Mouse (Mus musculus): Measurements from ENCODE around the gene Sept11. TPM values are rescaled to one million over a fixed set of nuclear protein-coding genes. Genes with fewer than 3 reads are reported as not detected.
A peak's percentile ranks its signal among the peaks of the same experiment; 100 is the strongest.

Gene Sept11
- 74.0 and 77.7 TPM in 2 replicates for polyA plus RNA-seq (2012; rRNA removed)

GRCm38 (mm10) chr5:93092857-93093622 lies at the start of gene Sept11:
Sept11 (plus strand) TSS chr5:93093437.
- peak within 1 kb of the TSS; percentile 96 for H3K27ac ChIP-seq (ENCODE audit: insufficient read depth, low read length)
- WGBS, result under 1% methylated on average over 63 of the region's 63 CpGs
- peak; percentile 93 to 97 for DNase-seq
- no peaks in the 10 kb centered on the region for H3K27me3 ChIP-seq (ENCODE audit: control insufficient read depth, insufficient read depth, low read length)
- TF ChIP-seq POLR2A (IDR thresholded peaks at IDR 0.05; ENCODE audit: borderline replicate concordance, insufficient read depth, low read length) (peak; percentile 58), CTCF (IDR thresholded peaks at IDR 0.05; ENCODE audit: borderline replicate concordance, insufficient read depth, low read depth, low read length) (no peak)
- H3K4me1 ChIP-seq (ENCODE audit: control insufficient read depth, insufficient read depth, low read length), result peaks cover 11% of the 10 kb centered on the region
- H3K4me3 ChIP-seq (replicated peaks; ENCODE audit: insufficient read depth, low read depth, low read length), result peak within 1 kb of the TSS; percentile 97

GRCm38 (mm10) chr5:93043688-93044583 lies 49.3 kb upstream of the Sept11 start:
- Histone ChIP-seq H3K27ac (ENCODE audit: insufficient read depth, low read length) (peak overlapping the region; percentile 99), H3K4me3 (replicated peaks; ENCODE audit: insufficient read depth, low read depth, low read length) (peak overlapping the region; percentile 88), H3K27me3 (ENCODE audit: control insufficient read depth, insufficient read depth, low read length) (no peaks in the 10 kb centered on the region), H3K4me1 (ENCODE audit: control insufficient read depth, insufficient read depth, low read length) (peaks cover 13% of the 10 kb centered on the region)
- WGBS, result 1% methylated on average over 69 of the region's 69 CpGs
- TF ChIP-seq CTCF (IDR thresholded peaks at IDR 0.05; ENCODE audit: borderline replicate concordance, insufficient read depth, low read depth, low read length) (no peak), POLR2A (IDR thresholded peaks at IDR 0.05; ENCODE audit: borderline replicate concordance, insufficient read depth, low read length) (no peak)
- peak; percentile 52 to 70 for DNase-seq

- Histone ChIP-seq H3K27me3 (ENCODE audit: control insufficient read depth, insufficient read depth, low read length) (no peaks in the 10 kb centered on the region), H3K4me1 (ENCODE audit: control insufficient read depth, insufficient read depth, low read length) (peaks cover 16% of the 10 kb centered on the region), H3K4me3 (replicated peaks; ENCODE audit: insufficient read depth, low read depth, low read length) (peak within 1 kb of the TSS; percentile 88), H3K27ac (ENCODE audit: insufficient read depth, low read length) (peak within 1 kb of the TSS; percentile 99)
- DNase-seq, result peak; percentile 93 to 96
- under 1% methylated on average over 68 of the region's 68 CpGs for WGBS
- TF ChIP-seq POLR2A (IDR thresholded peaks at IDR 0.05; ENCODE audit: borderline replicate concordance, insufficient read depth, low read length), result peak; percentile 77
- TF ChIP-seq CTCF (IDR thresholded peaks at IDR 0.05; ENCODE audit: borderline replicate concordance, insufficient read depth, low read depth, low read length), result no peak
Measured at GRCm38 (mm10) chr5:93044584-93045370, 48.5 kb upstream of the Sept11 start, which contains the start of gene Sowahb. Sowahb (minus strand) TSS chr5:93045022.

GRCm38 (mm10) chr5:93045371-93045714 lies 47.9 kb upstream of the Sept11 start:
- Histone ChIP-seq H3K27me3 (ENCODE audit: control insufficient read depth, insufficient read depth, low read length) (no peaks in the 10 kb centered on the region), H3K4me1 (ENCODE audit: control insufficient read depth, insufficient read depth, low read length) (peaks cover 16% of the 10 kb centered on the region), H3K27ac (ENCODE audit: insufficient read depth, low read length) (peak overlapping the region; percentile 99), H3K4me3 (replicated peaks; ENCODE audit: insufficient read depth, low read depth, low read length) (peak overlapping the region; percentile 88)
- WGBS, result 3% methylated on average over 19 of the region's 19 CpGs
- TF ChIP-seq CTCF (IDR thresholded peaks at IDR 0.05; ENCODE audit: borderline replicate concordance, insufficient read depth, low read depth, low read length) (no peak), POLR2A (IDR thresholded peaks at IDR 0.05; ENCODE audit: borderline replicate concordance, insufficient read depth, low read length) (no peak)
- DNase-seq, result no peak

GRCm38 (mm10) chr5:93046306-93046845 lies 46.9 kb upstream of the Sept11 start:
- Histone ChIP-seq H3K27ac (ENCODE audit: insufficient read depth, low read length) (peak overlapping the region; percentile 94), H3K27me3 (ENCODE audit: control insufficient read depth, insufficient read depth, low read length) (no peaks in the 10 kb centered on the region)
- DNase-seq, result peak; percentile 65 to 81

GRCm38 (mm10) chr5:93048481-93049240 lies 44.6 kb upstream of the Sept11 start:
- Histone ChIP-seq H3K4me1 (ENCODE audit: control insufficient read depth, insufficient read depth, low read length) (peaks cover 26% of the 10 kb centered on the region), H3K27ac (ENCODE audit: insufficient read depth, low read length) (peak overlapping the region; percentile 99), H3K27me3 (ENCODE audit: control insufficient read depth, insufficient read depth, low read length) (no peaks in the 10 kb centered on the region), H3K4me3 (replicated peaks; ENCODE audit: insufficient read depth, low read depth, low read length) (peak overlapping the region; percentile 50)
- DNase-seq, result peak; percentile 89 to 94
- no peak for TF ChIP-seq CTCF (IDR thresholded peaks at IDR 0.05; ENCODE audit: borderline replicate concordance, insufficient read depth, low read depth, low read length)
- no peak; the same call in 1 of the 2 replicates for TF ChIP-seq POLR2A (IDR thresholded peaks at IDR 0.05; ENCODE audit: borderline replicate concordance, insufficient read depth, low read length)
- 10% methylated on average over 13 of the region's 13 CpGs for WGBS

More at GRCm38 (mm10) chr5:93046306-93046845, 46.9 kb upstream of the Sept11 start:
- Histone ChIP-seq H3K4me1 (ENCODE audit: control insufficient read depth, insufficient read depth, low read length) (peaks cover 17% of the 10 kb centered on the region), H3K4me3 (replicated peaks; ENCODE audit: insufficient read depth, low read depth, low read length) (peak overlapping the region; percentile 88)
- WGBS, result 17% methylated on average over 5 of the region's 5 CpGs
- TF ChIP-seq POLR2A (IDR thresholded peaks at IDR 0.05; ENCODE audit: borderline replicate concordance, insufficient read depth, low read length), result peak; percentile 32; the same call in 1 of the 2 replicates
- no peak for TF ChIP-seq CTCF (IDR thresholded peaks at IDR 0.05; ENCODE audit: borderline replicate concordance, insufficient read depth, low read depth, low read length)
